Mouse (Mus musculus): ENCODE data around the gene Sppl2b. TPM values are rescaled to one million over a fixed set of nuclear protein-coding genes. Genes with fewer than 3 reads are reported as not detected.
A peak's percentile ranks its signal among the peaks of the same experiment; 100 is the strongest.

Gene Sppl2b
- polyA plus RNA-seq, 1 experiment from 2014 or later, result 27.7 TPM

DNA sequence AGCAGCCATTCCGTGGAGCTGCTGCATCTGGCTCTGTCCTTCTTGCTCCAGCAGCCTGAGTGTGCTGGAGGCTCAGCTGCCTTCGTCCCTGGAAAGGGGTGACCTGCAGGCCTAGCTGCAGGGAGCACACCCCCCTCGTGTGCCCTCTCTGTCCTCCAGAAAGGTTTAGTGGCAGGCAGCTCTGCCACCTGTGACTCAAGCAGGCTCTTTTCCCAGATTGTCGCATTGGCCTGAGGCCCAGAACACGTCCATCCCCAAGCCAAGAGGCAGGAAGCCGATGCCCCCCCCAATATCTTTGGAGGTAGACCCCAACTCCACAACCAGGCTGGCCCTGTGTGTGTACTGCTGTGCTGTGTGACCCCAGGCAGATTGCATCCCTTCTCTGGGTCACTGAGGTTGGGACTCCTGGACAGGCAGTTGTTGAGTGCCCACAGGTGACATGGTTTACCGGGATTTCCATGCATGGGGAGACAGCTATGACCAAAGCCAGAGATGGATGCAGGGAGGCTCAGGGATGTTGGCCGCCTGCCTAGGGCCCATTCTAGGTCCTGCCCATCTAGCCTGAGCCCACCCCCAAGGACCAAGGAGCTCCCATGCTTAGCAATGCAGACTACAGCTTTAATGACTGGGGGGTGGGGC lies 9.9 kb upstream of the Sppl2b start:
- DNase-seq (ENCODE audit: low spot score), result no peak

- no peak for DNase-seq (ENCODE audit: low spot score)
These were observed 9.3 kb upstream of the Sppl2b start for GRCm38 (mm10) chr10:80845732-80846131.

DNA sequence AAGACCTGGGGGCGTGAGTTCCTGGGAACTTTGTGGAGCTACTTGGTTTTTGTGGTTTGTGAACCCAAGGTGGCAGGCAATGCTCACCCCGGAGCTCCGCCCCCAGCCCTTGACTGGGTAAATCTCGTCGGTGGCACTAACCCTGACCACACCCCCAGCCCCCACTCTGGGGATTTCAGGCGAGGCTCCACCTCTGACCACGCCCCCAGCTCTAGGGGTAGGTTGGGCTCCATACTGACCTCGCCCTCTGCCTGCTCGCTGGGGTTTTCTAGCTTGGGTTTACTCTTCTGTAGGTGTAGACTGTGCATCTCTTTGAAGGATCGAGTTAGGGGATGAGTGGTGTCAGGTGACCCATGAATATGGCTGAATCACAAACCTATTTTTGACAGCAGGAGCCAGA lies 6.5 kb upstream of the Sppl2b start:
- DNase-seq (ENCODE audit: low spot score), result peak; percentile 78

DNA sequence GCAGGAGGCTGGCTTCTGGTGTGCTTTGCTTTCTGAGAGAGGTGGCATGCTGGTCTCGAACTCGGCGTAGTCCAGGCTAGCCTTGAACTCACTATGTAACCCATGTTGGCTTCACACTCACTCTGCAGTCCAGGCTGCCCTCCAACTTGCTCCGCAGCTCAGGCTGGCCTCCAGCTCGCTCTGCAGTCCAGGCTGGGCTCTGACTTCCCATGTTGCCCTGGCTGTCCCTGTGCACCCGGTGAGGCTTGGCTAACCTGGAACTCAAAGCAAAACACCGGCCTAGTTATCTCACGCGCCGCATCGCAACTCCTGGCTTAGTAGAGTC lies 636 bp downstream of the Sppl2b start:
- no peak for DNase-seq (ENCODE audit: low spot score)

DNA sequence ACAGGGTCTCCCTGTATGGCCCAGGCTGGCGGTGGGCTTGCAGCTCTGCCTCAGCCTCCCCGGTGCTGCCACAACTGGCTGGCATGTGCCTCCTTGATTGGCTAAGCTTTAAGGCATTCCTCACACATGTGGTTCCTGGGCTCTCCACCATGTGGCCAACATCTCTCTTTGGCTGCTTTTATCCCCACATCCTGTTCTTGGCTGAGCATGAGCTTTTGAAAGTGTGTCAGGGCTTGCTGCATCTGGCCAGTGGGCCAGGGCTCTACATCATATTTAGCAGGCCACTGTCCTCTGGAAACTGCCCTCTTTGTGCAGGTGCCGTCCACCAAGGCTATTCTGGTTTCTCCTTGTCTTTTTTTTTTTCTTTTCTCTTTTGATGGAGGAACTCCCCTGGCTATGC lies 1.2 kb downstream of the Sppl2b start:
- DNase-seq (ENCODE audit: low spot score), result peak; percentile 50

DNA sequence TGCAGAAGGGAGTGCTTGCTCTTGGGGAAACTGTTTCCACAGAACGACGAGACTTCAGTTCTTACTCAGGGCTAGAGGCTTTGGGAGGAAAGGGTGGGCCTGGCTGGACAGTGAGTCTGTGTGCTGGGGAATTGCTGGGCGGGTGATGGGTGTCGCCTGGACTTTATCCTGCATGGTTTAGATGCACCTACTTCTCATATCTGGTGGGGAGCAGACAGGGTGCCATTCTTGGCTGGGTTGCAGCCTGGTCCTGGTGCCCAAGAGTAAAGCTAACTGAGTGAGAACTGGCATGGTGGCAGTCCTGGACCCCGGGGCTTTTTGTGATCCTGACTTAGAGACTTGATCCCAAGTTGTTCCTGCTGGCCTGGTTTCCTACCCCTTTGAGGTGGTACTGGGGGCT lies 1.8 kb downstream of the Sppl2b start:
- DNase-seq (ENCODE audit: low spot score), result no peak

DNA sequence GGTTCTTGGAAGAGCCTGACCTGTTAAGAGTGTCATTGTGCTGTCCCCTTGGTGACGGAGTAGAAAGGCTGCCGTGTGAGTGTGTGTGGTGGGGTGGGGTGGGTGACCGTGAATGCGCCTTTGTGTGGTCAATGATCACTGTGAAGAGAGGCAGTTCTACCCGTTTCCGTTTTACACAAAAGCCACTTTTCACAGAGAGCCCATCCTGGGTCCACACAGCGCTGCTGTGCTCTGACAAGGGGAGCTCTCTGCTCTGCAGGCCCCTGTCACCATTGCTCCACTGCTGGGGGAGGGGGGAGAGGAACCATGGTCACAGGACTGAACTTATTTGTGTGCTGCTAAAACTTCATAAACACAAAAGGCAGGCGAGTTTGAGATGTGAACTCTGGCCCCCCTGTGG lies 2.3 kb downstream of the Sppl2b start:
- no peak for DNase-seq (ENCODE audit: low spot score)

- DNase-seq (ENCODE audit: low spot score), result no peak
These were observed 2.8 kb downstream of the Sppl2b start for GRCm38 (mm10) chr10:80857848-80858247.

- DNase-seq (ENCODE audit: low spot score), result no peak
These were observed 3.4 kb downstream of the Sppl2b start for GRCm38 (mm10) chr10:80858350-80858935.

DNA sequence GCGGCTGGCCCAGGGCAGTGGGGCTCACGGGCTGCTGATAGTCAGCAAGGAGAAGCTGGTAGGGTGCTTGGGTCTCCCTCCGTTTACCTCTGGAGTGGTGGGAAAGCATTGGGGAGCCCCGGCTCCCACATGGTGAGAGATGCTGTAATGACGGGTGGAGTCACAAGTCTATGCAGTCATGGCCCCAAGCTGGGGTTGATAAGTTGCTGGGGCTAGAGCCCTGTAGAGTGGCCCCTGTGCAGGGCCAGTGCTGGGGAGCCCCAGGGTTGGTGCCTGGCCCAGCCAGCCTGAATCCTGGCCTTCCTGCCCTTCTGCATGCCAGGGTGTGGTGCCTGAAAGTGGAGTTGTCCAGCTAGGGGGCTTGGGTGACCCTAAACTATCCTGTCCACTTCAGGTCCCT lies 7.2 kb downstream of the Sppl2b start:
- DNase-seq (ENCODE audit: low spot score), result no peak

DNA sequence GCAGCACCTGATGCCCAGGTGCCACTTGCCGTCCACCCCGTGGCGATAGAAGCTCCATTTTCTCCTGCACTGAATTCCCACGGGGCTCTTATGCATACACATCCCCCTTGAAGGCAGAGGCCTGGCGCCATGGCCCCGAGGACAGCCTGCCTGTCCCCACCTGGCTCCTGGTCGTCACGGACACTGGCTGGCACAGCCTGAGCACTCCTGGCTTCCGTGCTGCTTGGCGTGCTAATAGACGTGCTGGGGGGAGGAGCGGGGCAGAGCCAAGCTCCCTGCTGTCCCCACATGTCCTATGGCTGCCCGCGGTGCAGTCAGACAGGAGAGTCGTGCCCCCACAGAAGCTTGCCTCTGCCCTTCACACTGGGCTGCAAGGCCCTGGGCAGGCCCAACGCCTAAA lies 9.4 kb downstream of the Sppl2b start:
- DNase-seq (ENCODE audit: low spot score), result no peak

- no peak for DNase-seq (ENCODE audit: low spot score)
These were observed 15.9 kb downstream of the Sppl2b start for GRCm38 (mm10) chr10:80870993-80871392.

DNA sequence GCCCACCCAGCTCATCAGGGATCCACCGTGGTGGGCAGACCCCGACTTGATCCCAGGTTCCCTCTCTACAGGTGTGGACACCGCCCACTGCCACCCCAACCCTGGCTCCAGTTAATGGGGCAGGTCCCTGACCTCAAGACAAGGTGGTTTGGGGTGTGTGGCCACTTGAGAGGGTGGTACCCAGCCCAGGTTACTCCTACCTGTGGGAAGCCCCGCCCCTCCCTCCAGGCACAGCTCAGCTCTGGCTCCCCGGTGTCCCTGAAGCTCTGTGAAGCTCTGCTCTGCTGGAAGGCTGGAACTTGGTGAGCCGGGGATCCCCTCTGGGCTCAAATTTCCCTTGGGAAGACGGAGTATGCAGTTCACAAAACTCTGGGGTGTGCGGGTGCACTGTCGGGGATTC lies 16.5 kb downstream of the Sppl2b start, which contains the start of gene Tmprss9:
Gene Tmprss9, plus strand, starts transcription at position 268 of the 400 bp plus-strand sequence.
- DNase-seq (ENCODE audit: low spot score), result no peak

GRCm38 (mm10) chr10:80874035-80874434 lies 19.0 kb downstream of the Sppl2b start:
- DNase-seq (ENCODE audit: low spot score), result no peak

DNA sequence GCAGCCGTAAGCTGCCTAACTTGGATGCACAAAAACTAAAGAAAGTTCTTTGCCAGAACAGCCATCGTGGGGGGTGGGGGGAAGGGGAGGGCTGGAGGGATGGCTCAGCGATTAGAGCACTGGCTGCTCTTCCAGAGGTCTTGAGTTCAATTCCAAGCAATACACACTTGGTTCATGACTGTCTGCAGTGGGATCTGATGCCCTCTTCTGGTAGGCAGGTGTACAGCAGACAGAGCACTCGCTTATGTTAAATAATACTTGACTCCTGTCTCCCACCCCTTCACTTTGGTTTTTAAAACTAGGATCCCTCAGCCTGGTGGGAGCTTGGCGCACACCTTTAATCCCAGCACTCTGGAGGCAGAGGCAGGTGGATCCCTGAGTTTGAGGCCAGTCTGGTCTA lies 21.0 kb downstream of the Sppl2b start:
- peak; percentile 51 for DNase-seq (ENCODE audit: low spot score)

DNA sequence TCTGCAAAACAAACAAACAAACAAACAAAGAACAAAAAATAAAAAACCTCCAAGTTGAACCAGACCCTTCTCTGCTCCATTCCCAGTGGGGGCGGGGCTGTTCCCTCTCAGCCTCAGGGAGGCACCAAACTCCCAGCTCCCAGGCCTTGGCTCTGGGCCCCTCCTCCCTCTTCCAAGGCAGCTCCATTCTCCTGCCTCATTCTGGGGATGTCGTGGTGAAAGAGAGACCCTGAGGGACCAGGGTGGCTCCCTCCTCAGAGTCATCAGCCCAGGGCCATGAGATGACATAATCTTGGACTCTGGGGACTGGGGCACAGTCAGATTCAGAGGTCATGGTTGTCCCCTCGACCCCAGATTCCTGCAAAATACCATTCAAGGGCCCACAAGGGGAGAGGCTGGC lies 21.5 kb downstream of the Sppl2b start:
- DNase-seq (ENCODE audit: low spot score), result no peak

DNA sequence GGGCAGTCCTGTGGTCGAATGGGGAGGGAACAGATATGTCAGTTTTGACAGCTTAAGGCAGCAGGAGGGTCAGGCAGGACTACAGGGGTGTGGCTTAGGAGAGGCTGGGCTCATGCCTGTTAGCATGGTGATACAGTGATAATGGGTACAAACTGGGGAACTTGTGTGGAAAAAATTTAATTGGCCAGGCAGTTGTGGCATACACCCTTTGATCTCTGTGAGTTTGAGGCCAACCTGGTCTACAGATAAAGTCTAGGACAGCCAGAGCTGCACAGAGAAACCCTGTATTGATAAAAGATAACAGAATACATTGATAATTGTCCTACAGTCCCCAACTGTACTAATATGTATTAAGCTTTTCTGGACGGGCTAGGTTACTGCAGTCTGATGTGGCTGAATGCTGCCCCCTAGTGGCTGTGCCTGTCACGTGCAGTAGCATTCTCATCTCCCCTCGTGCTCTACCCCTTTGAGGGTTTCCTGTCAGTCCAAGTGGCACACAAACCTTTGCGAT lies 25.1 kb downstream of the Sppl2b start:
- peak; percentile 79 for DNase-seq (ENCODE audit: low spot score)

DNA sequence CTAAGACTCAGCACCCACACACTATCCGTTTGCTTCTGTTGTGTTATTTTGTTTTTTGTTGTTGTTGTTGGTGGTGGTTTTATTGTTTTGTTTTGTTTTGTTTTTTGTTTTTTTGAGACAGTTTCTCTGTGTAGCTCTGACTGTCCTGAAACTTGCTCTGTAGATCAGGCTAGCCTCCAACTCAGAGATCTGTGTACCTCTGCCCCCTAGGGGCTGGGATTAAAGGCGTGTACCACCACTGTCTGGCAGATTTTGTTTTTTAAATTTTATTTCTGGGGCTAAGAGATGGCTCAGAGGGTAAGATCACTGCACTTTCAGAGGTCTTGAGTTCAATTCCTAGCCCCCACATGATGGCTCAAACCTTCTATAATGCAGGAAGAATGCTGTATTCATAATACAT lies 25.8 kb downstream of the Sppl2b start:
- no peak for DNase-seq (ENCODE audit: low spot score)

DNA sequence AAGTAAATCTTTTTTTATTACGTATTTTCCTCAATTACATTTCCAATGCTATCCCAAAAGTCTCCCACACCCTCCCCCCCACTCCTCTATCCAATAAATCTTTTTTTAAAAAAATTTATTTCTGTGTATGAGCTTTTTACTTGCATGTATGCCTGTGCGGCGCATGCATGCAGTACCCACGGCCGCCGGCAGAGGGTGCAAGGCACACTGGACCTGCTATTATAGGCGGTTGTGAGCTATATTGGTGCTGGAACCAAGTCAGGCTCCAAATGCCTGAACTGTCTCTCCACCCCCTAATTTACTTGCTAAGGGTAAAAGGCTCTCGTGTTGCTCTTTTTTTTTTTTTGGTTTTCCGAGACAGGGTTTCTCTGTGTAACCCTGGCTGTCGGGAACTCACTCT lies 26.2 kb downstream of the Sppl2b start:
- peak; percentile 71 for DNase-seq (ENCODE audit: low spot score)

- DNase-seq (ENCODE audit: low spot score), result no peak
These were observed 32.1 kb downstream of the Sppl2b start for GRCm38 (mm10) chr10:80887181-80887580.

GRCm38 (mm10) chr10:80895100-80895499 lies 40.0 kb downstream of the Sppl2b start:
- no peak for DNase-seq (ENCODE audit: low spot score)

GRCm38 (mm10) chr10:80895697-80896096 lies 40.6 kb downstream of the Sppl2b start:
- no peak for DNase-seq (ENCODE audit: low spot score)

Data from thymus, postnatal 0 days (tissue).